Mouse (Mus musculus) MEL-GATA-1-ER (cell line): ENCODE measurements around the gene Nos1.
A peak's percentile ranks its signal among the peaks of the same experiment; 100 is the strongest.

Source experiments
- DNase-seq: peaks from one replicate; pipeline ENCODE4 v3.0.0-alpha.2; 2012; ENCODE audit warnings: low read depth; ENCODE audit errors: extremely low read depth

Nos1 gene

GRCm38 (mm10) chr5:117898055-117898806 is 117.4 kb downstream of the Nos1 start:
- no peak for DNase-seq

- DNase-seq: no peak
These were observed 118.5 kb downstream of the Nos1 start for GRCm38 (mm10) chr5:117899361-117899760.

GRCm38 (mm10) chr5:117900921-117901705 is 120.3 kb downstream of the Nos1 start:
- DNase-seq: no peak

GRCm38 (mm10) chr5:117903534-117903933 is 122.7 kb downstream of the Nos1 start:
- DNase-seq: no peak

- DNase-seq: no peak
These were observed 124.9 kb downstream of the Nos1 start for GRCm38 (mm10) chr5:117905728-117906127.

GRCm38 (mm10) chr5:117909524-117909923 is 128.7 kb downstream of the Nos1 start:
- no peak for DNase-seq

GRCm38 (mm10) chr5:117916349-117916748 is 135.5 kb downstream of the Nos1 start:
- no peak for DNase-seq

GRCm38 (mm10) chr5:117916906-117917305 is 136.1 kb downstream of the Nos1 start:
- DNase-seq: no peak

- DNase-seq: no peak
These were observed 141.1 kb downstream of the Nos1 start for GRCm38 (mm10) chr5:117921786-117922528.

- no peak for DNase-seq
These were observed 142.9 kb downstream of the Nos1 start for GRCm38 (mm10) chr5:117923688-117924087.

GRCm38 (mm10) chr5:117928553-117928952 is 147.7 kb downstream of the Nos1 start:
- DNase-seq: no peak

- no peak for DNase-seq
These were observed 151.4 kb downstream of the Nos1 start for GRCm38 (mm10) chr5:117932222-117932621.

GRCm38 (mm10) chr5:117932862-117933261 is 152.0 kb downstream of the Nos1 start:
- DNase-seq: no peak

GRCm38 (mm10) chr5:117936346-117936745 is 155.5 kb downstream of the Nos1 start:
- DNase-seq: no peak

GRCm38 (mm10) chr5:117937186-117937585 is 156.4 kb downstream of the Nos1 start:
- no peak for DNase-seq

- DNase-seq: peak; percentile 40
These were observed 157.3 kb downstream of the Nos1 start for GRCm38 (mm10) chr5:117938182-117938581.

GRCm38 (mm10) chr5:117939402-117939801 is 158.6 kb downstream of the Nos1 start:
- no peak for DNase-seq

GRCm38 (mm10) chr5:117941552-117941951 is 160.7 kb downstream of the Nos1 start:
- no peak for DNase-seq

GRCm38 (mm10) chr5:117946605-117947004 is 165.8 kb downstream of the Nos1 start:
- DNase-seq: no peak

GRCm38 (mm10) chr5:117949393-117949792 is 168.6 kb downstream of the Nos1 start:
- DNase-seq: no peak

- DNase-seq: no peak
These were observed 173.1 kb downstream of the Nos1 start for GRCm38 (mm10) chr5:117953893-117954292.

GRCm38 (mm10) chr5:117954429-117954828 is 173.6 kb downstream of the Nos1 start:
- no peak for DNase-seq
